Mouse (Mus musculus) limb, embryonic 10.5 days (tissue): ENCODE measurements around the gene Kcnt1. TPM values are rescaled to one million over a fixed set of nuclear protein-coding genes. Genes with fewer than 3 reads are reported as not detected.

Source experiments
- DNase-seq: peaks from one replicate; pipeline ENCODE4 v3.0.0-alpha.2; 2017; ENCODE audit warnings: low spot score
- H3K27ac ChIP-seq: fragments of 300-500 bp; sonication (generic); 2 replicates; pipeline ENCODE4 v1.5.1; 2016; ENCODE audit warnings: mild to moderate bottlenecking
- H3K27me3 ChIP-seq: fragments of 300-500 bp; sonication (generic); 2 replicates; pipeline ENCODE4 v1.6.1; 2016; ENCODE audit warnings: low read depth, mild to moderate bottlenecking; ENCODE audit not compliant: poor library complexity, severe bottlenecking
- H3K36me3 ChIP-seq: fragments of 300-500 bp; sonication (generic); 2 replicates; pipeline ENCODE4 v1.6.1; 2016; ENCODE audit warnings: mild to moderate bottlenecking, moderate library complexity
- H3K4me1 ChIP-seq: fragments of 300-500 bp; sonication (generic); 2 replicates; pipeline ENCODE4 v1.6.1; 2016
- H3K4me3 ChIP-seq: fragments of 300-500 bp; sonication (generic); 2 replicates; pipeline ENCODE4 v1.5.1; 2016; ENCODE audit warnings: mild to moderate bottlenecking, moderate library complexity
- H3K9me3 ChIP-seq: fragments of 300-500 bp; sonication (generic); replicated peaks from 2 replicates; pipeline ENCODE4 v1.6.1; 2016; ENCODE audit warnings: mild to moderate bottlenecking
- WGBS: fragments of 180-500 bp; shearing (Covaris S2); methylation state at CpG from one replicate; pipeline ENCODE4 v1.1.7; 2016; 5-methylcytosine and 5-hydroxymethylcytosine counted together
- polyA plus RNA-seq: library from polyadenylated mRNA; unstranded; fragments of >200 nt; fragmentation: Nextera tagmentation; extraction: Ambion mirVana; gene quantifications from 2 replicates; pipeline ENCODE4 v1.2.1, GENCODE M21; 2016

The Kcnt1 gene
- polyA plus RNA-seq, 1 experiment from 2014 or later: 0.20 TPM

- Histone ChIP-seq H3K4me3 (no peak overlapping the region), H3K27ac (no peak overlapping the region), H3K27me3 (peaks cover 8% of the 10 kb centered on the region), H3K4me1 (peaks cover 11% of the 10 kb centered on the region), H3K36me3 (no peaks in the 10 kb centered on the region), H3K9me3 (no peaks in the 10 kb centered on the region)
- DNase-seq: no peak
- WGBS: 87% methylated on average over 3 of the region's 3 CpGs
Observed at GRCm38 (mm10) chr2:25884756-25885155, 21.2 kb downstream of the Kcnt1 start.

- Histone ChIP-seq H3K27ac (no peak overlapping the region), H3K27me3 (no peaks in the 10 kb centered on the region), H3K4me3 (no peak overlapping the region), H3K9me3 (no peaks in the 10 kb centered on the region), H3K4me1 (peaks cover 4% of the 10 kb centered on the region), H3K36me3 (no peaks in the 10 kb centered on the region)
- WGBS: 70% methylated on average over 8 of the region's 8 CpGs
- DNase-seq: no peak
Observed at GRCm38 (mm10) chr2:25887226-25887625, 23.7 kb downstream of the Kcnt1 start.

GRCm38 (mm10) chr2:25888144-25888543 lies 24.6 kb downstream of the Kcnt1 start:
- H3K9me3 ChIP-seq: no peaks in the 10 kb centered on the region
- DNase-seq: no peak

GRCm38 (mm10) chr2:25892440-25892839 lies 28.9 kb downstream of the Kcnt1 start:
- no peaks in the 10 kb centered on the region for H3K9me3 ChIP-seq
- no peaks in the 10 kb centered on the region for H3K27me3 ChIP-seq
- DNase-seq: no peak
- H3K4me3 ChIP-seq: no peak overlapping the region
- peaks cover 7% of the 10 kb centered on the region; the same call in 1 of the 2 replicates for H3K4me1 ChIP-seq
- H3K36me3 ChIP-seq: no peaks in the 10 kb centered on the region
- H3K27ac ChIP-seq: no peak overlapping the region
- 79% methylated on average over 7 of the region's 7 CpGs for WGBS

More at GRCm38 (mm10) chr2:25888144-25888543, 24.6 kb downstream of the Kcnt1 start:
- Histone ChIP-seq H3K4me1 (no peaks in the 10 kb centered on the region), H3K27ac (no peak overlapping the region), H3K27me3 (no peaks in the 10 kb centered on the region), H3K36me3 (no peaks in the 10 kb centered on the region), H3K4me3 (no peak overlapping the region)
- WGBS: 72% methylated on average over 5 of the region's 5 CpGs

GRCm38 (mm10) chr2:25898970-25899369 lies 35.4 kb downstream of the Kcnt1 start:
- DNase-seq: no peak
- H3K27ac ChIP-seq: no peak overlapping the region
- no peak overlapping the region for H3K4me3 ChIP-seq
- peaks cover 4% of the 10 kb centered on the region; the same call in 1 of the 2 replicates for H3K4me1 ChIP-seq
- 83% methylated on average over 9 of the region's 9 CpGs for WGBS
- no peaks in the 10 kb centered on the region for H3K27me3 ChIP-seq
- no peaks in the 10 kb centered on the region for H3K36me3 ChIP-seq
- H3K9me3 ChIP-seq: no peaks in the 10 kb centered on the region

GRCm38 (mm10) chr2:25909872-25910271 lies 46.3 kb downstream of the Kcnt1 start:
- no peaks in the 10 kb centered on the region for H3K27me3 ChIP-seq
- 91% methylated on average over 12 of the region's 12 CpGs for WGBS
- no peaks in the 10 kb centered on the region for H3K9me3 ChIP-seq
- no peaks in the 10 kb centered on the region for H3K4me1 ChIP-seq
- no peak overlapping the region for H3K27ac ChIP-seq
- DNase-seq: no peak
- no peaks in the 10 kb centered on the region for H3K36me3 ChIP-seq
- no peak overlapping the region for H3K4me3 ChIP-seq

- DNase-seq: no peak
- H3K4me1 ChIP-seq: no peaks in the 10 kb centered on the region
- no peaks in the 10 kb centered on the region for H3K36me3 ChIP-seq
- 65% methylated on average over 2 of the region's 2 CpGs for WGBS
- no peaks in the 10 kb centered on the region for H3K27me3 ChIP-seq
- no peak overlapping the region for H3K4me3 ChIP-seq
- no peak overlapping the region for H3K27ac ChIP-seq
- no peaks in the 10 kb centered on the region for H3K9me3 ChIP-seq
Observed at GRCm38 (mm10) chr2:25913247-25913646, 49.7 kb downstream of the Kcnt1 start.

GRCm38 (mm10) chr2:25914201-25914600 lies 50.7 kb downstream of the Kcnt1 start:
- WGBS: 79% methylated on average over 4 of the region's 4 CpGs
- Histone ChIP-seq H3K27me3 (no peaks in the 10 kb centered on the region), H3K27ac (no peak overlapping the region)

GRCm38 (mm10) chr2:25914821-25915220 lies 51.3 kb downstream of the Kcnt1 start:
- H3K4me3 ChIP-seq: no peak overlapping the region
- H3K27me3 ChIP-seq: no peaks in the 10 kb centered on the region
- no peaks in the 10 kb centered on the region for H3K4me1 ChIP-seq
- H3K27ac ChIP-seq: no peak overlapping the region
- no peaks in the 10 kb centered on the region for H3K9me3 ChIP-seq
- 89% methylated on average over 5 of the region's 5 CpGs for WGBS
- H3K36me3 ChIP-seq: no peaks in the 10 kb centered on the region
- no peak for DNase-seq

More at GRCm38 (mm10) chr2:25914201-25914600, 50.7 kb downstream of the Kcnt1 start:
- DNase-seq: no peak
- Histone ChIP-seq H3K4me3 (no peak overlapping the region), H3K9me3 (no peaks in the 10 kb centered on the region), H3K36me3 (no peaks in the 10 kb centered on the region), H3K4me1 (no peaks in the 10 kb centered on the region)

GRCm38 (mm10) chr2:25918408-25918807 lies 54.9 kb downstream of the Kcnt1 start:
- Histone ChIP-seq H3K27me3 (no peaks in the 10 kb centered on the region), H3K4me1 (no peaks in the 10 kb centered on the region), H3K4me3 (no peak overlapping the region), H3K36me3 (peaks cover 4% of the 10 kb centered on the region; the same call in 1 of the 2 replicates), H3K9me3 (no peaks in the 10 kb centered on the region), H3K27ac (no peak overlapping the region)
- DNase-seq: no peak
- 86% methylated on average over 2 of the region's 2 CpGs for WGBS

- Histone ChIP-seq H3K36me3 (peaks cover 18% of the 10 kb centered on the region), H3K9me3 (no peaks in the 10 kb centered on the region), H3K4me1 (no peaks in the 10 kb centered on the region), H3K27ac (no peak overlapping the region), H3K27me3 (no peaks in the 10 kb centered on the region), H3K4me3 (no peak overlapping the region)
- no peak for DNase-seq
- WGBS: 80% methylated on average over 3 of the region's 3 CpGs
Observed at GRCm38 (mm10) chr2:25919972-25920371, 56.4 kb downstream of the Kcnt1 start.

- Histone ChIP-seq H3K4me1 (no peaks in the 10 kb centered on the region), H3K27me3 (no peaks in the 10 kb centered on the region), H3K9me3 (no peaks in the 10 kb centered on the region), H3K27ac (no peak overlapping the region), H3K4me3 (no peak overlapping the region), H3K36me3 (peaks cover 56% of the 10 kb centered on the region)
- WGBS: 83% methylated on average over 2 of the region's 2 CpGs
- no peak for DNase-seq
Observed at GRCm38 (mm10) chr2:25923799-25924198, 60.3 kb downstream of the Kcnt1 start.

- 89% methylated on average over 4 of the region's 4 CpGs for WGBS
- DNase-seq: no peak
- Histone ChIP-seq H3K4me1 (no peaks in the 10 kb centered on the region), H3K36me3 (peaks cover 68% of the 10 kb centered on the region), H3K27ac (no peak overlapping the region), H3K27me3 (no peaks in the 10 kb centered on the region), H3K9me3 (no peaks in the 10 kb centered on the region), H3K4me3 (no peak overlapping the region)
Observed at GRCm38 (mm10) chr2:25924934-25925333, 61.4 kb downstream of the Kcnt1 start.

- no peaks in the 10 kb centered on the region for H3K27me3 ChIP-seq
- WGBS: 96% methylated on average over 7 of the region's 7 CpGs
- H3K4me3 ChIP-seq: no peak overlapping the region
- H3K27ac ChIP-seq: no peak overlapping the region
- no peak for DNase-seq
- H3K4me1 ChIP-seq: no peaks in the 10 kb centered on the region
- peaks cover 93% of the 10 kb centered on the region for H3K36me3 ChIP-seq
- no peaks in the 10 kb centered on the region for H3K9me3 ChIP-seq
Observed at GRCm38 (mm10) chr2:25927821-25928220, 64.3 kb downstream of the Kcnt1 start.
